Mouse (Mus musculus): ENCODE data around the gene Cfap161. TPM values are rescaled to one million over a fixed set of nuclear protein-coding genes. Genes with fewer than 3 reads are reported as not detected.
A peak's percentile ranks its signal among the peaks of the same experiment; 100 is the strongest.

Gene Cfap161
- 0.41 TPM in 1 of 2 replicates, not detected in the other for polyA plus RNA-seq (2014; fragmentation: Nextera tagmentation; extraction: Ambion mirVana)

DNA sequence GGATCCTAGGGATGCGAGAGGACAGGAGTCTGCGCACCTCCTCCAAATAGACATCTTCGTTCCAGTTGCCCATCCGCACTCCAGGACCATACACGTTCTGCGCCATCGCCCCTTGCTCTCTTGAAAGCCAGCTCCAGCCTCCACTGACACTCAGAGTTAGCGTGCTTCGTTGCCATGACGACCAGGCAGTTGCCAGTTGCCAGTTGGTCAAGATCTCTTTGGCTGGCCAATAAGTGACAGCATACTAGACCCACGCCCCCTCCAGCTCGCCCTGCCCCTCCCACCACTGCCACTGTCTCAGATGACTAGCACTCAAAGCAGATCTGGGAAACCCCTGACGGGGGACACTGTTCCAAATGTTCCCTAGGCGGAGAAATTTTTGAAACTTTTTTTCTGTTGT lies at the start of gene Cfap161:
Gene Cfap161 (minus strand): TSS at position 176 of the 400 bp plus-strand sequence.
- Histone ChIP-seq H3K4me3 (ENCODE audit: low read depth, low read length) (no peak within 1 kb of the TSS), H3K9ac (replicated peaks; ENCODE audit: low read length) (no peak within 1 kb of the TSS), H3K4me2 (ENCODE audit: low read depth, low read length) (0 out of 2 replicates have a peak within 1 kb of the TSS, but pooled peaks have one; percentile 21), H3K27me3 (ENCODE audit: control insufficient read depth, insufficient read depth, low read length) (no peaks in the 10 kb centered on the region), H3K27ac (replicated peaks; ENCODE audit: low read depth, low read length) (no peak within 1 kb of the TSS), H3K9me3 (replicated peaks; ENCODE audit: control insufficient read depth, low read length) (no peaks in the 10 kb centered on the region), H3K36me3 (replicated peaks; ENCODE audit: control insufficient read depth, insufficient read depth, low read depth, low read length) (no peaks in the 10 kb centered on the region), H3K4me1 (ENCODE audit: control insufficient read depth, insufficient read depth, low read length) (no peaks in the 10 kb centered on the region; the same call in 1 of the 2 replicates)
- WGBS, result 5% methylated on average over 14 of the region's 14 CpGs
- DNase-seq (ENCODE audit: low spot score) (peak; percentile 97), ATAC-seq (replicated peaks; ENCODE audit: insufficient number of reproducible peaks, low FRiP score, low TSS enrichment, low read depth) (peak; percentile 94)

DNA sequence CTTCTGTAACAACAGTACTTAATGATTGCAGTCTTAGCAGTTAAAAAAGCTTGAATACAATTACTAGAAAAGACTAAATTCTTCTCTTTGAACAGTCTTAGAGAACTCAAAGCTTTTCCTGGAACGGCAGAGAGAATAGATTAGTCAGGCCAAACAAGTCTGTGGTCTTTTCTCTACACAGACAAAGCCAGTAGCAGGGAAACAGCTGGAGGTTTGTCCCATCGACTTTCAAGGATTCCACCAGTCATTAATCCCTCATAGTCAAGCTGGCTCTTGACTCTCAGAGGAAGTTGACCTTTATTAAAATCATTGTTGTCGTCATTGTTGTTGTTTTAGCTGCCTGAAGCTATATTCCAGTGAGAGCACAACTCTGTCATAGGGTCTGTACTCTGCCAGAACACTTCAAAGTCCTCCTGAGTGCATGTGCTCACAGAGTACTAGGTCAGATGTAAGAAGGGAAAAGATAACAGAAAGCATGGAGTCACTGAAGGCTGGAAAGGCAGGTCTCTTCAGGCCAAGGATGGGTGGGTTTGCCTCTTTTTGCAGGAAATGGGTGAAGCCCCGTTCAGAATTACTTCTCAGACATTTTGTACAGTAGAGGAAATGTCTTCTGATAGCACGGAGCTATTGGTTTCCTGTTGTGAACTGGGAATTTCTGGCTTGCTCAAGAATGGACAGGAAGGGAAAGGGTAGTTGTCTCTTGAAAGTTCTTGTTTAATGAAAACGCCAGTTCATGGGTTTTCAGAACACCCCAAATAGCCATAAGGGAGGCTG lies 48.0 kb upstream of the Cfap161 start:
- Histone ChIP-seq H3K4me2 (ENCODE audit: low read depth, low read length) (no peak overlapping the region), H3K36me3 (replicated peaks; ENCODE audit: control insufficient read depth, insufficient read depth, low read depth, low read length) (no peaks in the 10 kb centered on the region), H3K4me3 (ENCODE audit: low read depth, low read length) (no peak overlapping the region), H3K27ac (replicated peaks; ENCODE audit: low read depth, low read length) (no peak overlapping the region), H3K9me3 (replicated peaks; ENCODE audit: control insufficient read depth, low read length) (no peaks in the 10 kb centered on the region), H3K4me1 (ENCODE audit: control insufficient read depth, insufficient read depth, low read length) (no peaks in the 10 kb centered on the region; the same call in 1 of the 2 replicates), H3K9ac (replicated peaks; ENCODE audit: low read length) (no peak overlapping the region), H3K27me3 (ENCODE audit: control insufficient read depth, insufficient read depth, low read length) (no peaks in the 10 kb centered on the region)
- ATAC-seq (replicated peaks; ENCODE audit: insufficient number of reproducible peaks, low FRiP score, low TSS enrichment, low read depth) (no peak), DNase-seq (ENCODE audit: low spot score) (no peak)
- WGBS, result 67% methylated on average over 6 of the region's 6 CpGs

DNA sequence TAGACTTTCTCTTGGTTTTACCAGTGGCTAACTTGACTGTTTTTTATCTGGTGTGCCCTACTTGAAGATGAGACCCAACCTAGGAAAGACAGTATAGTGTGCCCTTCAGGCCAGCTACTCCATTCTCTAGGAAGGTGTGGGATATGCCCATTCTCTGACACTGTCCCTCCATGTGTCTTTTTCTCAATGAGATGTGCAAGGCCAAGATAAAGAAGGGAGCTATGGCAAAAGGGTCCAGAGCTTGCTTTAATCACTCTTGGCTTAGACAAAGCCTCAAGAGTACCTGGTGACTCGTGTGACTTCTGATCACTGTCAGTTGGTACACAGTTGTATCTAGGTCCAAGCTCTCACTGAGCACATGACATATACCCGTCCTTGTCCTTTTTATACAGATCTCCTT lies 45.4 kb upstream of the Cfap161 start:
- no peaks in the 10 kb centered on the region for H3K9me3 ChIP-seq (replicated peaks; ENCODE audit: control insufficient read depth, low read length)
- no peak overlapping the region for H3K27ac ChIP-seq (replicated peaks; ENCODE audit: low read depth, low read length)
- H3K4me1 ChIP-seq (ENCODE audit: control insufficient read depth, insufficient read depth, low read length), result no peaks in the 10 kb centered on the region
- no peak overlapping the region for H3K4me3 ChIP-seq (ENCODE audit: low read depth, low read length)
- H3K4me2 ChIP-seq (ENCODE audit: low read depth, low read length), result no peak overlapping the region
- no peaks in the 10 kb centered on the region for H3K27me3 ChIP-seq (ENCODE audit: control insufficient read depth, insufficient read depth, low read length)
- WGBS, result 85% methylated on average over 2 of the region's 2 CpGs
- no peak for DNase-seq (ENCODE audit: low spot score)
- no peak overlapping the region for H3K9ac ChIP-seq (replicated peaks; ENCODE audit: low read length)
- no peak for ATAC-seq (replicated peaks; ENCODE audit: insufficient number of reproducible peaks, low FRiP score, low TSS enrichment, low read depth)
- H3K36me3 ChIP-seq (replicated peaks; ENCODE audit: control insufficient read depth, insufficient read depth, low read depth, low read length), result no peaks in the 10 kb centered on the region

DNA sequence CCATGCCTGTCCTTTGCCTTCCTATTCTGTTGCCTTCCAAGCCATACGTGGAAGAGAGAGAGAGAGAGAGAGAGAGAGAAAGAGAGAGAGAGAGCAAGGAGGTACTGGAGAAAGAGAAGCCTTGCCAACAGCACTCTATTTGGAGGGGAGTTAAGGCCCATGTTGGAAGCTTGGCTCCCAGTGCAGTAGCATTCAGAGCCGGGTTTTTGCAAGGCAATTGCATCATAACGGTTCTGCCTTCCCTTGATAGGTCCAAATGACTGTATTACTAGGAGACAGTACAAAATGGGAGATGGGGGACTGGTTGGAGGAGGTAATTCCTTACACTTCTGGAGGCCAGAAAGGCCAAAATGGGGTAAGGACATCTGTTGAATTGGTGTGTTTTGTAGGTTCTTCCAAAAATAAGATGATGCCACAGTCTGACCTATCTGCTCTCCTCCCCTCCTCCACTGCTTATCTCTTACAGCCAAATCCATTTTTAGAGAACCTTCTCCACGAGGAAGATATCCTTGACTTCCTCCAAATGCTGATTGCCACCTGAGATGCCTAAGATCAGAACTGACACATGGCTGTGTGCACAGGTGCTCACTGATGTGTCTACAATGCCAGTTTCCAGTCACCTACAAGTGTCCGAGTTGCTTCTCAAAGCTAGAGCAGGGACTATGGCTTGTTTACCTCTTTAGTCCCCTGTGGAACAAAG lies 44.0 kb upstream of the Cfap161 start:
- H3K27me3 ChIP-seq (ENCODE audit: control insufficient read depth, insufficient read depth, low read length), result no peaks in the 10 kb centered on the region
- no peak overlapping the region for H3K4me3 ChIP-seq (ENCODE audit: low read depth, low read length)
- no peak overlapping the region for H3K9ac ChIP-seq (replicated peaks; ENCODE audit: low read length)
- DNase-seq (ENCODE audit: low spot score) (no peak), ATAC-seq (replicated peaks; ENCODE audit: insufficient number of reproducible peaks, low FRiP score, low TSS enrichment, low read depth) (no peak)
- H3K9me3 ChIP-seq (replicated peaks; ENCODE audit: control insufficient read depth, low read length), result no peaks in the 10 kb centered on the region
- H3K36me3 ChIP-seq (replicated peaks; ENCODE audit: control insufficient read depth, insufficient read depth, low read depth, low read length), result no peaks in the 10 kb centered on the region
- no peak overlapping the region for H3K27ac ChIP-seq (replicated peaks; ENCODE audit: low read depth, low read length)
- 82% methylated on average over 5 of the region's 5 CpGs for WGBS
- H3K4me2 ChIP-seq (ENCODE audit: low read depth, low read length), result no peak overlapping the region
- H3K4me1 ChIP-seq (ENCODE audit: control insufficient read depth, insufficient read depth, low read length), result no peaks in the 10 kb centered on the region

DNA sequence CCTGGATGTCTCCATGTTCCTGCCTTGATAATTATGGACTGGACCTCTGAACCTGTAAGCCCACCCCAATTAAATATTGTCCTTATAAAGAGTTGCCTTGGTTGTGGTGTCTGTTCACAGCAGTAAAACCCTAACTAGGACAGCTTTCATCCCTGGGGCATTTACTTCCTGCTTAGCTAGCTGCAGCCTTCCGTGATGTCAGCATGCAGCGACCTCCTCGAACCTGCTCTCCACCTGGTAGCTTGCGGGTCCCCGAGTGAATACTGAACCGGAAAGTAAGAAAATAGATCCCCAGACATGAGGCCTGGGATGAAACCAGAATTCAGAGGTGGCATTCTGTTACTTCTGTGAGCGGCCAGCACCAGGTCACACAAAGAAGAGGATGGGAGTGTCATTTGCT lies 34.7 kb upstream of the Cfap161 start:
- no peak for ATAC-seq (replicated peaks; ENCODE audit: insufficient number of reproducible peaks, low FRiP score, low TSS enrichment, low read depth)

DNA sequence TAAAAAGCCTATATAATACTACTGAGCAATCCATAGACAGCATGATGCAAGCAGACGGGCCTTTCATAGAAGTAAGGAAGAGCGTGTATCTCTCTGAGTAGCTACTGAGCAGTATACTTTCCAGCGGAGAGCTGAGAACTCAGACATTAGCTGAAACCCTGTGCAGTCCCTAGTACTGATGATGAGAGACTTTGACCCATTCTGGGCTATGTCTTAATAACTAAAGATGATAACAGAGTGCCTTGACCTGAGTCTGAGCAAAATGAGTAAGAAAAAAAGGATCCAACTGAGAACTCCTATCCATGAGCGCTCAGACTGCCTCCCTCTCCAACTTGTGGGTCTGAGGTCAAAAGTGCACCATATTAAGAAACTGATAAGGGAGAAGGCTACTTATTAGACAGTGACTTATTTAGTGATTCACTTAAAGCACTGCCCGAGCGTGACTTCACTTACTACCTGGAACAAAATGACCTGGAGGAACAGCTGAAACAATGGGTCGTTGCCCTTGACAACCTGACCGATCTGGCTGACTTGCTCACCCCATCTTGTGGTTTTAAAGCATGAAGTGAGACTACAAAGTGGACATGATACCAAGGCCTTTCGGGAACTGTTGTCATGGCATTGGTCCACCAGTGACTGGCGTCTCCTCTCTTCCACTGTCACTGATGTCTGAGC lies 32.9 kb upstream of the Cfap161 start:
- Histone ChIP-seq H3K4me2 (ENCODE audit: low read depth, low read length) (no peak overlapping the region), H3K4me3 (ENCODE audit: low read depth, low read length) (no peak overlapping the region), H3K36me3 (replicated peaks; ENCODE audit: control insufficient read depth, insufficient read depth, low read depth, low read length) (no peaks in the 10 kb centered on the region), H3K9ac (replicated peaks; ENCODE audit: low read length) (no peak overlapping the region), H3K4me1 (ENCODE audit: control insufficient read depth, insufficient read depth, low read length) (no peaks in the 10 kb centered on the region), H3K27ac (replicated peaks; ENCODE audit: low read depth, low read length) (no peak overlapping the region), H3K27me3 (ENCODE audit: control insufficient read depth, insufficient read depth, low read length) (no peaks in the 10 kb centered on the region), H3K9me3 (replicated peaks; ENCODE audit: control insufficient read depth, low read length) (no peaks in the 10 kb centered on the region)
- WGBS, result 80% methylated on average over 10 of the region's 10 CpGs
- ATAC-seq (replicated peaks; ENCODE audit: insufficient number of reproducible peaks, low FRiP score, low TSS enrichment, low read depth), result no peak
- no peak for DNase-seq (ENCODE audit: low spot score)

More for the DNA sequence above, 34.7 kb upstream of the Cfap161 start:
- H3K27me3 ChIP-seq (ENCODE audit: control insufficient read depth, insufficient read depth, low read length), result no peaks in the 10 kb centered on the region
- no peak overlapping the region for H3K4me3 ChIP-seq (ENCODE audit: low read depth, low read length)
- H3K4me2 ChIP-seq (ENCODE audit: low read depth, low read length), result no peak overlapping the region
- no peak overlapping the region for H3K9ac ChIP-seq (replicated peaks; ENCODE audit: low read length)
- H3K36me3 ChIP-seq (replicated peaks; ENCODE audit: control insufficient read depth, insufficient read depth, low read depth, low read length), result no peaks in the 10 kb centered on the region
- H3K27ac ChIP-seq (replicated peaks; ENCODE audit: low read depth, low read length), result no peak overlapping the region
- 77% methylated on average over 7 of the region's 7 CpGs for WGBS
- no peaks in the 10 kb centered on the region for H3K9me3 ChIP-seq (replicated peaks; ENCODE audit: control insufficient read depth, low read length)
- H3K4me1 ChIP-seq (ENCODE audit: control insufficient read depth, insufficient read depth, low read length), result no peaks in the 10 kb centered on the region
- DNase-seq (ENCODE audit: low spot score), result no peak

DNA sequence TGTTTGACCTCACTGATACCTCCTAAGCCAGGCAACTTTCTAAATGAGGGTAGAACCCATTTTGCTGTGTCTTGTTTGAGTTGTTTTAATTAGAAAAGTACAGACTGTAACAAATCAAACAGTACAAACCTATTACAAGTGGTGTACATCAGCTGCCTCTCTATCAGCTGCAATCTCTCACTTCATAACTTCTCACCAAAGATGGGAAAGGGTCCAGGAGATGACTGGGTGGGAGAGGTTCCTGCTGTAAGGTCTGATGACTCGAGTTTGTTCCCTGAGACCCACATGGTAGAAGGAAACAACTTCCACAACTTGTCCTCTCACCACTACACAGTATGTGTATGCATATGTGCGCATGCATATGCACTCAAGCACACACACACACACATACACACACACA lies 32.1 kb upstream of the Cfap161 start:
- WGBS, result 82% methylated on average over 2 of the region's 2 CpGs

More for the DNA sequence above, 32.1 kb upstream of the Cfap161 start:
- ATAC-seq (replicated peaks; ENCODE audit: insufficient number of reproducible peaks, low FRiP score, low TSS enrichment, low read depth), result no peak
- H3K4me2 ChIP-seq (ENCODE audit: low read depth, low read length), result no peak overlapping the region
- no peaks in the 10 kb centered on the region for H3K36me3 ChIP-seq (replicated peaks; ENCODE audit: control insufficient read depth, insufficient read depth, low read depth, low read length)
- no peak overlapping the region for H3K27ac ChIP-seq (replicated peaks; ENCODE audit: low read depth, low read length)
- H3K9ac ChIP-seq (replicated peaks; ENCODE audit: low read length), result no peak overlapping the region
- no peak overlapping the region for H3K4me3 ChIP-seq (ENCODE audit: low read depth, low read length)
- H3K9me3 ChIP-seq (replicated peaks; ENCODE audit: control insufficient read depth, low read length), result no peaks in the 10 kb centered on the region
- no peaks in the 10 kb centered on the region for H3K4me1 ChIP-seq (ENCODE audit: control insufficient read depth, insufficient read depth, low read length)
- DNase-seq (ENCODE audit: low spot score), result no peak
- H3K27me3 ChIP-seq (ENCODE audit: control insufficient read depth, insufficient read depth, low read length), result no peaks in the 10 kb centered on the region

Measured in embryonic facial prominence, embryonic 11.5 days (tissue).